Mouse (Mus musculus): ENCODE measurements around the gene Foxp1. TPM values are rescaled to one million over a fixed set of nuclear protein-coding genes. Genes with fewer than 3 reads are reported as not detected.

Foxp1 gene
- polyA plus RNA-seq, 1 experiment from 2014 or later: 121 TPM

DNA sequence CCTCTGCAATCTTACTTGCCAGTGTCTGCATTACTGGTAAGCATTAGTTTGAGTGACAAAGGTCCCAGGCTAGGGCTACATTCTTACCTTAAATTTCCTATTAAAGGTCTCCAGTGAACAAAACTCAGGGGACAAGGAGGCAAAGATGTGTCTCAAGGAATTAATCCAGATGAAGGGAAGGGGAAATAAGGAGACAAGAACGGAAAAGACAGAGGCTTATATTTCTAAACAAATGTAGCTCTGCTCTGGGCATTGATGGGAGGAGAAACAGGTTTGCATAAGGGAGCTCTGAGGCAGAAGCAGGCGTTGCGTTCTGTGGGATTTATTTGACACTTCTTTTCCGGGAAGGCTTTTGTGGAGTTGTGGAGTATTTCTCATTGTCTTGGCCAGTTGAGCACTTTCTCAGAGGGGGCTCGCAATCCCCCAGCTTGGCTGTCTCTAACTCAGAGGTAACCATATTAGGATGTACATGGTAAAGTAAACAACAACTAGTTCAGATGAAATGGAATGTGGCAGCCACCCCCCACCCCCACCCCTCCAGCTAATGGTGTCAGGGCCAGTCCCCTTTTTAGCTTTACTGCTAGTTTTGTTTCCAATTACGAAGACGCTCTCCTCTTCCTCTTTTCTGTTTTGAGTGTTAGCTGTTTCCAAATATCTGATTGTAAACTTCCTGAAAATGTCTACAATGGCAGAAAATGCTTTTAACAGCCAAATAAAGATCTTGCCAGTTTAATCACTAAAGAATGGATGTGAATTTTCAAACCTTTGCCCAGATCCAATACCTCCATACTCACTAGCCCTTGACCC is 317.5 kb downstream of the Foxp1 start:
- Histone ChIP-seq H3K27ac (ENCODE audit: low read length) (no peak overlapping the region), H3K27me3 (replicated peaks; ENCODE audit: insufficient read depth, low read length) (no peaks in the 10 kb centered on the region), H3K4me1 (ENCODE audit: insufficient read depth, low read depth, low read length) (peaks cover 16% of the 10 kb centered on the region), H3K9me3 (ENCODE audit: low read length) (no peaks in the 10 kb centered on the region), H3K9ac (replicated peaks; ENCODE audit: low read depth) (no peak overlapping the region), H3K4me3 (ENCODE audit: low read depth, low read length) (no peak overlapping the region), H3K36me3 (ENCODE audit: insufficient read depth, low read length) (no peaks in the 10 kb centered on the region), H3K4me2 (replicated peaks; ENCODE audit: low read depth, low read length) (peak overlapping the region; percentile 44)
- TF ChIP-seq EP300 (IDR thresholded peaks at IDR 0.05): no peak
- TF ChIP-seq CTCF (IDR thresholded peaks at IDR 0.05): no peak
- no peak for ATAC-seq
- no peak for DNase-seq (ENCODE audit: low spot score)
- 7% methylated on average over 7 of the region's 7 CpGs for WGBS

DNA sequence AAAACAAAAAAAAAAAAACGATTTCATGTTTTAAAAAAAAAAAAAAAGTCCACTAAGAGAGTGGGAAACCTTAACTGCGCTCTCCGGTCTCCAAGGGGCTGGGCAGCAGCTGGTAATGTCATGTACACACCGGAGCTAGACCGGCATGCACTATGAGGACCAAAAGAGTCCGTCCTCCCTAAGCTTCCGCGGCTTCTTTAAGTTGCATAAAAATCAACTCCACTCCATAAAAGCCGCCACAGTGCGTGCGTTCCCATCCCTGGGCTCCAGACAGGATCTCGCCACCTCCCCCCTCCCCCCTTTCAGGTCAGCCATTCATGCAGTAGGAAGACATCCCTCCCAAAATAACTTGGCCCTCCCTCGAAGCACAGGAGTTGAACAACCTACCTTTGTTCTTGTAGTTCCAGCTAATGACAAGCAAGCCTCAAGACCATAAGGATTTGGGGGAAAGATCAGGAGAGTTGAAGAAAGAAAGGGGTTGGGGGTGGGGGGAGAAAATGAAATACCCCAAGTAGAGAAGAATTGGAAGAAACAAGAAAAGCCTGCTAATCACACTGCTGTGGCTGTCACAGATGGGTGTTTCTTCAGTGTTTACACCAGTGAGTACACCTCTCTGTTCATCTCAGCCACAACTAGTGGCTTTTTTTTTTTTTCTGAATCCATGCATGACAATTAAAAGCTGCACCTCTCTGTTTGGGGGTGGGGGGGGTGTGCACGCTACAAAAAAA is 318.3 kb downstream of the Foxp1 start:
- Histone ChIP-seq H3K9me3 (ENCODE audit: low read length) (no peaks in the 10 kb centered on the region), H3K4me2 (replicated peaks; ENCODE audit: low read depth, low read length) (peak overlapping the region; percentile 44), H3K4me1 (ENCODE audit: insufficient read depth, low read depth, low read length) (peaks cover 16% of the 10 kb centered on the region), H3K36me3 (ENCODE audit: insufficient read depth, low read length) (no peaks in the 10 kb centered on the region), H3K27ac (ENCODE audit: low read length) (no peak overlapping the region), H3K9ac (replicated peaks; ENCODE audit: low read depth) (no peak overlapping the region), H3K27me3 (replicated peaks; ENCODE audit: insufficient read depth, low read length) (no peaks in the 10 kb centered on the region), H3K4me3 (ENCODE audit: low read depth, low read length) (no peak overlapping the region; the same call in 1 of the 2 replicates)
- ATAC-seq (no peak), DNase-seq (ENCODE audit: low spot score) (no peak)
- TF ChIP-seq CTCF (IDR thresholded peaks at IDR 0.05) (no peak), EP300 (IDR thresholded peaks at IDR 0.05) (no peak)
- WGBS: 8% methylated on average over 14 of the region's 14 CpGs

DNA sequence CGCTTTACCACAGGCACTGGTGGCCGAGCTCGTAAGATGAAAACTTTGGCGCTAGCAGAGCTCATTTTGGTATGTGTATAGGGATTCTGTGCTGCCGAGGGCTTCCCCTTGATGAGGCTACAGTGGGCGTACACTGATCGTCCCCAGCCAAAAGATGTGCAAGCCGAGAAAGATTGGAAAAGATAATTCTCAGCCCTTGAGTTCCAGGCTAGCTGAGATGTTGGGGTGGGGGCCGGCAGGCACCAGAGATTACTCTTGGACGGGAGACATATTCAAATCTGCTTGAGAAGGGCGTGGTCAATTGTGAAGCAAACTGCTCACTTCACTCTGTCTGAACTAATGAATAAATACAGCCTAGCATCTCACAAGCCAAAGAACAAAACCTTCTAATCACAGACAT is 319.3 kb downstream of the Foxp1 start:
- no peaks in the 10 kb centered on the region for H3K9me3 ChIP-seq (ENCODE audit: low read length)
- no peak for TF ChIP-seq CTCF (IDR thresholded peaks at IDR 0.05)
- TF ChIP-seq EP300 (IDR thresholded peaks at IDR 0.05): no peak
- H3K4me3 ChIP-seq (ENCODE audit: low read depth, low read length): no peak overlapping the region
- ATAC-seq (no peak), DNase-seq (ENCODE audit: low spot score) (peak; percentile 48)
- no peak overlapping the region for H3K27ac ChIP-seq (ENCODE audit: low read length)
- peak overlapping the region; percentile 19; the same call in 1 of the 2 replicates for H3K4me2 ChIP-seq (replicated peaks; ENCODE audit: low read depth, low read length)
- H3K9ac ChIP-seq (replicated peaks; ENCODE audit: low read depth): no peak overlapping the region
- no peaks in the 10 kb centered on the region for H3K27me3 ChIP-seq (replicated peaks; ENCODE audit: insufficient read depth, low read length)
- H3K36me3 ChIP-seq (ENCODE audit: insufficient read depth, low read length): no peaks in the 10 kb centered on the region
- WGBS: 42% methylated on average over 11 of the region's 11 CpGs
- peaks cover 16% of the 10 kb centered on the region for H3K4me1 ChIP-seq (ENCODE audit: insufficient read depth, low read depth, low read length)

DNA sequence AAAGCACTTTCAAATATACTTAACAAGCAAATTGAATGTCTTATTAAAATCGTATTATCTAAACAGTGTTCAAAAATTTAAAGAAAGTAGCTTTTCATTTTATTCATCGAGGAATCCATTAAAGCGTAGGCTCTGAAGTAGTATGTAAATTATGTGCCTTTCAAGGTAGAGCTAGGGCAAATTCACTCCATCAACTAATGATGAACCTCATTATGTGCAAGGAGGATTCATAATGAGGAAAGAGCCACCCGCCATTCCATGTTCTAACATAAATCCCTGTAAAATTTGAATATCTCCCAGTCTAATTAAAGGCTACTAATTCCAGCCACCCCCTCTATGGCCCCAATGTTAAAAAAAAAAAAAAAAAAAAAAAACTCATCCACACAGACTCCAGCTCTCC is 319.7 kb downstream of the Foxp1 start:
- H3K27ac ChIP-seq (ENCODE audit: low read length): no peak overlapping the region
- TF ChIP-seq EP300 (IDR thresholded peaks at IDR 0.05): no peak
- TF ChIP-seq CTCF (IDR thresholded peaks at IDR 0.05): no peak
- peaks cover 16% of the 10 kb centered on the region for H3K4me1 ChIP-seq (ENCODE audit: insufficient read depth, low read depth, low read length)
- H3K4me3 ChIP-seq (ENCODE audit: low read depth, low read length): no peak overlapping the region
- ATAC-seq (no peak), DNase-seq (ENCODE audit: low spot score) (no peak)
- no peak overlapping the region for H3K9ac ChIP-seq (replicated peaks; ENCODE audit: low read depth)
- no peaks in the 10 kb centered on the region for H3K9me3 ChIP-seq (ENCODE audit: low read length)
- no peak overlapping the region; the same call in 1 of the 2 replicates for H3K4me2 ChIP-seq (replicated peaks; ENCODE audit: low read depth, low read length)
- H3K36me3 ChIP-seq (ENCODE audit: insufficient read depth, low read length): no peaks in the 10 kb centered on the region
- H3K27me3 ChIP-seq (replicated peaks; ENCODE audit: insufficient read depth, low read length): no peaks in the 10 kb centered on the region
- 85% methylated on average over 4 of the region's 4 CpGs for WGBS

DNA sequence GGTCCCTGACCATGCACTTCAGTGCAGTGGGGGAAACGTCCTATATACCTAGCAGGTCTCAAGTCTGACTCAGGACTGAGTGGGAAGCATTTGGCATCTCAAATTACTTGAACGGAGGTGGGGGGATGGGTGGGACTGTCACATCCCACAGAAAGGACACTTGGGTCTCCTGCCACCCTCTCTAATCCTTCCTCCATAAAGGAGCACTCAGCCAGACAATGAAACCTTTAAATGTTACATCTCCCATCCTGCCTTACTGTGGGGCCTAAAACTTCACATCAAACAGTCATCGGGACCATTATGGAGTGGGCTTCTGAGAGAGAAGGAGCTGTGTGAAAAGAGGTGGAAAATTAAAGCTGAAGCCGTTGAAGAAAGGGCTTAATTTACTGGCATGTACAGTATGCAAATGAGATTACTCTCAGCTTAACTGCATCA is 321.2 kb downstream of the Foxp1 start:
- peaks cover 16% of the 10 kb centered on the region for H3K4me1 ChIP-seq (ENCODE audit: insufficient read depth, low read depth, low read length)
- no peaks in the 10 kb centered on the region for H3K36me3 ChIP-seq (ENCODE audit: insufficient read depth, low read length)
- H3K4me3 ChIP-seq (ENCODE audit: low read depth, low read length): no peak overlapping the region
- no peak overlapping the region for H3K27ac ChIP-seq (ENCODE audit: low read length)
- no peaks in the 10 kb centered on the region for H3K27me3 ChIP-seq (replicated peaks; ENCODE audit: insufficient read depth, low read length)
- no peak overlapping the region for H3K9ac ChIP-seq (replicated peaks; ENCODE audit: low read depth)
- WGBS: 24% methylated on average over 4 of the region's 4 CpGs
- TF ChIP-seq EP300 (IDR thresholded peaks at IDR 0.05) (no peak), CTCF (IDR thresholded peaks at IDR 0.05) (no peak)
- no peak overlapping the region for H3K4me2 ChIP-seq (replicated peaks; ENCODE audit: low read depth, low read length)
- DNase-seq (ENCODE audit: low spot score): no peak
- ATAC-seq: no peak
- H3K9me3 ChIP-seq (ENCODE audit: low read length): no peaks in the 10 kb centered on the region

DNA sequence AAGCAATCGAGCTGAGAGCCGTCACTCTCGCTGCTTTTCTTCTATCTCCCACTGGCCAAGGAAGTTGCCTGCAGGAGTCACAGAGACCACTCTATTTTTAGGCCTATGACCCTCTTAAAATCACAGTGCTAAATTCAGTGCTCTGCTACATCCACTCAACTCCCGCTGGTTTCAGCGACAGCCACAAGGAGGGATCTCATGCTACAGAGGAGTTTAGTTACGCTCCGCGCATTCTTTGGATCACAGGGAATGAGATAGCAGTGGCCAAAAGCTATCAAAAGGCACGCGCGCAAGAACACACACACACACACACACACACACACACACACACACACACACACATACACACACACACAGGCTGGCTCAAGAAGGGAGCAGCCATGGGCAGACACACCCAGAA is 321.9 kb downstream of the Foxp1 start:
- no peak overlapping the region for H3K4me3 ChIP-seq (ENCODE audit: low read depth, low read length)
- no peak overlapping the region for H3K27ac ChIP-seq (ENCODE audit: low read length)
- H3K4me1 ChIP-seq (ENCODE audit: insufficient read depth, low read depth, low read length): peaks cover 16% of the 10 kb centered on the region
- no peaks in the 10 kb centered on the region for H3K36me3 ChIP-seq (ENCODE audit: insufficient read depth, low read length)
- no peak overlapping the region for H3K4me2 ChIP-seq (replicated peaks; ENCODE audit: low read depth, low read length)
- DNase-seq (ENCODE audit: low spot score): peak; percentile 38
- no peaks in the 10 kb centered on the region for H3K27me3 ChIP-seq (replicated peaks; ENCODE audit: insufficient read depth, low read length)
- H3K9me3 ChIP-seq (ENCODE audit: low read length): no peaks in the 10 kb centered on the region
- no peak overlapping the region for H3K9ac ChIP-seq (replicated peaks; ENCODE audit: low read depth)
- peak; percentile 24; the same call in 1 of the 2 replicates for TF ChIP-seq CTCF (IDR thresholded peaks at IDR 0.05)
- TF ChIP-seq EP300 (IDR thresholded peaks at IDR 0.05): no peak
- WGBS: 20% methylated on average over 11 of the region's 11 CpGs
- no peak for ATAC-seq
